Mouse (Mus musculus) lung, embryonic 14.5 days (tissue): Measurements from ENCODE around the gene Uap1l1. TPM values are rescaled to one million over a fixed set of nuclear protein-coding genes. Genes with fewer than 3 reads are reported as not detected.

ENCODE experiments used
- ATAC-seq: fragments of 200-750 bp; cut with Nextera tagmentation; 2 replicates; pipeline ENCODE4 v1.8.0; 2017; ENCODE audit warnings: mild to moderate bottlenecking, moderate TSS enrichment, moderate library complexity; ENCODE audit not compliant: insufficient read depth
- DNase-seq: peaks from one replicate; pipeline ENCODE4 v3.0.0-alpha.2; 2015
- H3K27ac ChIP-seq: fragments of 300-500 bp; sonication (generic); 2 replicates; pipeline ENCODE4 v1.5.1; 2014; ENCODE audit warnings: low read depth, mild to moderate bottlenecking, moderate library complexity
- H3K27me3 ChIP-seq: fragments of 300-500 bp; sonication (generic); 2 replicates; pipeline ENCODE4 v1.6.1; 2014; ENCODE audit warnings: low read length, control low read depth; ENCODE audit not compliant: insufficient read depth
- H3K36me3 ChIP-seq: fragments of 300-500 bp; sonication (generic); 2 replicates; pipeline ENCODE4 v1.6.1; 2014; ENCODE audit warnings: control low read depth; ENCODE audit not compliant: insufficient read depth
- H3K4me1 ChIP-seq: fragments of 300-500 bp; sonication (generic); 2 replicates; pipeline ENCODE4 v1.6.1; 2014; ENCODE audit warnings: antibody characterized with exemption, control low read depth; ENCODE audit not compliant: insufficient read depth
- H3K4me2 ChIP-seq: fragments of 300-500 bp; sonication (generic); 2 replicates; pipeline ENCODE4 v1.6.1; 2014; ENCODE audit warnings: mild to moderate bottlenecking
- H3K4me3 ChIP-seq: fragments of 300-500 bp; sonication (generic); 2 replicates; pipeline ENCODE4 v1.5.1; 2014; ENCODE audit warnings: low read depth, low read length
- H3K9ac ChIP-seq: fragments of 300-500 bp; sonication (generic); 2 replicates; pipeline ENCODE4 v1.6.1; 2014
- H3K9me3 ChIP-seq: fragments of 300-500 bp; sonication (generic); 2 replicates; pipeline ENCODE4 v1.6.1; 2016; ENCODE audit warnings: low read depth, low read length, control low read depth
- CTCF ChIP-seq: IDR thresholded peaks from 2 replicates; pipeline ENCODE4 v1.5.1; 2016; ENCODE audit warnings: antibody characterized with exemption, low read depth
- WGBS: fragments of 180-500 bp; shearing (Covaris S2); extraction: QIAGEN DNeasy Blood & Tissue Kit; methylation state at CpG from one replicate; pipeline ENCODE4 v1.1.7; 2014; 5-methylcytosine and 5-hydroxymethylcytosine counted together
- polyA plus RNA-seq: library from polyadenylated mRNA; unstranded; fragments of >200 nt; fragmentation: Nextera tagmentation; extraction: Ambion mirVana; gene quantifications from 2 replicates; pipeline ENCODE4 v1.2.1, GENCODE M21; 2014

Uap1l1 gene
- polyA plus RNA-seq, 1 experiment from 2014 or later: 20.1 TPM

DNA sequence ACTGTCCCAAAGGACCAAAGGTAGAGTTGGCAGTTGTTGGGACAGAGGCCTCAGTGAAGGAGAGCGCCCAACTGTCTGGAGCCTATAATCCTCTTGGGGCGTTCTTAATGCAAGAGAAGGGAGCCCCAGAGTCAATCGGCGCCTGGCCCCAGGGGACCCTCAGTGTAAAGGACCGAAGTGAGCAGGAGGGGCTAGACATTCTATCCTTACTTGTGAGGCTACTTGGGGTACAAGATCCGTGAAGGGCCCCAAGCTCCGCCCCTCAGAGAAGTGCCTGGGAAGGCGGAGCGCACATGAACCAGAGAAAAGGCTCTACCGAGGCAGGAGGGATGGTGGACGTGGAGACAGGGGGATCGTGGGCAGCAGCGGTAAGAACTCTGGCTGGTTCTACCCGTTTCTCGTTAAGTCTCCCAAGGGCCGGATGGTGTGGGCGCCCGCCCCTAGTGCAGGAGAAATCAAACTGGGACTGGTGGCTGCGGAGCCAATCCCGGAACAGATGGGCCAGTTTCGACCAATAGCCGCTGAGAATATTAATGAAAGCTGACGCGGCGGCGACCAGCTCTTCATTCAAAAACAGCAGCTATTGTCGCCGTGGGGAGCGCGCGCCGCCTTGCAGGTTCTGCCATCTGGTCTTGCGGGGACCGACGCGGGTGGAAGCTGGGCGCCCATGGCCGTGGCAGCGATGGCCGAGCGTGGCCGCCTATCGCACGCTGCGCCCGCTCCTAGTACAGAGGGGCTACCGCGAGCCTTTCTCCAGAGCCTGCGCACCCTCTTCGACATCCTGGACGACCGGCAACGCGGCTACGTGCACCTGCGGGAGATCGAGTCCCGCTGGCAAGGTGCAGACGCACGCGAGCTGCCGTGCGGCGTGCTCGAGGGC lies 6.5 kb upstream of the Uap1l1 start, which contains the start of gene Sapcd2:
Sapcd2 (plus strand) TSS at position 558 of the 880 bp plus-strand sequence.
- H3K4me2 ChIP-seq: peak within 1 kb of the TSS; percentile 95
- no peaks in the 10 kb centered on the region for H3K9me3 ChIP-seq
- DNase-seq (peak; percentile 95), ATAC-seq (peak; percentile 96)
- no peak for TF ChIP-seq CTCF
- H3K27ac ChIP-seq: peak within 1 kb of the TSS; percentile 87
- peaks cover 5% of the 10 kb centered on the region; the same call in 1 of the 2 replicates for H3K4me1 ChIP-seq
- peak within 1 kb of the TSS; percentile 72 for H3K9ac ChIP-seq
- peak within 1 kb of the TSS; percentile 85 for H3K4me3 ChIP-seq
- under 1% methylated on average over 61 of the region's 65 CpGs for WGBS
- no peaks in the 10 kb centered on the region for H3K27me3 ChIP-seq
- H3K36me3 ChIP-seq: peaks cover 24% of the 10 kb centered on the region

DNA sequence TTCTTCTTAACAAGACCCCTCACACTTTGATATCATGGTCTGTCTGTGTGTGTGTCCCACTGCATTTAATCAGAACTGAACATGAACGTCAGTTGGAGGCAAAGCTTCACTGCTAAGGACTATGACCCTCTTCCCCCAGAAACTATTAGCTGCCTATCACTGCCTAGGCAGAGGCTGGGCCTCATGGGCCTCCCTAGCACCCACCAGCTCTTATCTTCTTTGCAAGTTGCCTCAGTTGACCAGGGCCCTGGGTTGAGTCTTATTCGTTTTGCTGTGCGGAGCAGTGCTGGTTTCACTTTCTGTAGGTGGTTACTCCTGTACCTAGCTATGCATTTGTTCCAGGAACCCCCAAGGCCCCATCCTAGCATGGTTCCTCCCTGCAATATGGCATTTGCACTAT lies 4.5 kb upstream of the Uap1l1 start:
- no peak overlapping the region for H3K4me3 ChIP-seq
- no peaks in the 10 kb centered on the region for H3K27me3 ChIP-seq
- peaks cover 4% of the 10 kb centered on the region; the same call in 1 of the 2 replicates for H3K36me3 ChIP-seq
- DNase-seq (no peak), ATAC-seq (no peak)
- no peak for TF ChIP-seq CTCF
- H3K9me3 ChIP-seq: no peaks in the 10 kb centered on the region
- H3K27ac ChIP-seq: no peak overlapping the region
- H3K9ac ChIP-seq: no peak overlapping the region
- WGBS: 78% methylated on average over 3 of the region's 3 CpGs
- no peak overlapping the region for H3K4me2 ChIP-seq
- peaks cover 5% of the 10 kb centered on the region; the same call in 1 of the 2 replicates for H3K4me1 ChIP-seq

DNA sequence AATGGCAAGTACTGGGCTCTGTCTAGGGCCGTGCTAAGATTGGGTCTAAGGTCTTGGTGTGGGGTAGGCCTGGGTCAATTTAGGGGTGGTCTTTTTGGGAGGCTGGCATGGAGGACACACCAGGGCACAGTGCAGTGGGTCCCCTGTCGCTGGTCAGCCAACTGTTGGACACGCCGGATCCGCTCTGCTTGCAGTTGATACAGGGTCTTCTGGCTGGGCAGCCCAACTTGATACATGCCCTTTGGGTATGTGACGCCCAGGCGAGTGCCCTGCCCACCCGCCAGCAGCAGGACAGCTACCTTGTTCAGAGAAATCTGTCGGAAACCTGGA lies 756 bp downstream of the Uap1l1 start:
- peak overlapping the region; percentile 63 for H3K4me3 ChIP-seq
- peak; percentile 15 for ATAC-seq
- H3K27ac ChIP-seq: no peak overlapping the region
- no peaks in the 10 kb centered on the region for H3K36me3 ChIP-seq
- peak overlapping the region; percentile 98 for H3K4me2 ChIP-seq
- H3K9me3 ChIP-seq: no peaks in the 10 kb centered on the region
- peak overlapping the region; percentile 58 for H3K9ac ChIP-seq
- no peak for TF ChIP-seq CTCF
- 0 out of 2 replicates have a peak, but pooled peaks cover 3% of the 10 kb centered on the region for H3K27me3 ChIP-seq
- 0 out of 2 replicates have a peak, but pooled peaks cover 3% of the 10 kb centered on the region for H3K4me1 ChIP-seq
- no peak for DNase-seq
- 30% methylated on average over 9 of the region's 9 CpGs for WGBS

DNA sequence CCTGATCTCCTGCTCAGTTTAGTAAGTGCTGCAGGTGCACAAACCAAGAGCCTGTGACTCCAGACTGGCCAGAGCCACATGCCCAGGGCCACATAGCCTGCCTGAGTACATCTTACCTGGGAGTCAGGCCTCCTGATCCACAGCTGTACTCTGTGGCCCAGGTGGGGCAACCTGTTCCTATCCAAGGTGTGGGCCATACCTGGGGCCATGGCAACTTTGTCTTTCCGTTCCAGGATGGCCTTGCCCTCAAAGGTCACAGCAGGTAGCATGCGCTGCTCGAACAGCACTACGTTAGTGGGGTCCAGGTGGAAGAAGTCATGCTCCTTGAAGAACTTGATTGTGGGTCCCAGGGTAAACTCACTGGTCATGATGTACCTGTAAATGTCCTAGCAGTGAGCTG lies 1.2 kb downstream of the Uap1l1 start:
- Histone ChIP-seq H3K4me2 (peak overlapping the region; percentile 98), H3K4me1 (0 out of 2 replicates have a peak, but pooled peaks cover 3% of the 10 kb centered on the region), H3K27ac (no peak overlapping the region), H3K36me3 (no peaks in the 10 kb centered on the region), H3K27me3 (0 out of 2 replicates have a peak, but pooled peaks cover 3% of the 10 kb centered on the region), H3K4me3 (peak overlapping the region; percentile 63; the same call in 1 of the 2 replicates), H3K9ac (no peak overlapping the region), H3K9me3 (no peaks in the 10 kb centered on the region)
- DNase-seq: no peak
- ATAC-seq: no peak
- TF ChIP-seq CTCF: no peak
- 91% methylated on average over 4 of the region's 4 CpGs for WGBS

DNA sequence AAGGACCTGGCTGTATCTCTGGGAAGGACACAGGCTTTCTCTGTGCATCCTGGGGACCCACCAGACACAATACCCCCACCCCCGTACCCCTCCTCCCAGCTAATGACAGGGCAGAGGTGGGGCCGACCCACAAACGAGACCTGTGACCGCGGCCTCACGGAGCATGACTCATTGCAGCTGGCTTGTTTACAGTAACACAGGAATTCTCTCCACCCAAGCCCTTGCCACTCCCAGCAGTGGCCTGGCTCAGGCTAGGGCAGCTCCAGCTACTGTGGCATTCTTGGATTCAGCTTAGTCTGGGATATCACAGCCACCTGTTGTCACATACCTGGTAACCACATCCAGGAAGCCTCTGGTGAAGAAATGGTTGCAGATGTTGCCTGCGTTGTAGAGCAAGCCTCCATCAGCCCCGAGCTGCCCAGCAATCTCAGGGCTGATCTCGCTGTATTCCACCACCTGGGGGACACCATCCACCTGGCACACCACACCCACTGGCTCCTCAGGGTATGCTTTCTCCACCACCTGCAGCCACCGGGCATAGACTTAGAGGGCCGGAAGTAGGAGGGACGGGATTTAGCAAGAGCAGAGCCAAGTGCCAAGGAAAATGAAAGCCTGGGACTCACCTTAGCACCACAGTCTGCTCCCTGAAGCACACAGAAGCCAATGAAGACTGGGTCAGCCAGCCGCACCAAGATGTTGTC lies 1.9 kb downstream of the Uap1l1 start:
- TF ChIP-seq CTCF: no peak
- no peak for ATAC-seq
- no peak overlapping the region for H3K27ac ChIP-seq

DNA sequence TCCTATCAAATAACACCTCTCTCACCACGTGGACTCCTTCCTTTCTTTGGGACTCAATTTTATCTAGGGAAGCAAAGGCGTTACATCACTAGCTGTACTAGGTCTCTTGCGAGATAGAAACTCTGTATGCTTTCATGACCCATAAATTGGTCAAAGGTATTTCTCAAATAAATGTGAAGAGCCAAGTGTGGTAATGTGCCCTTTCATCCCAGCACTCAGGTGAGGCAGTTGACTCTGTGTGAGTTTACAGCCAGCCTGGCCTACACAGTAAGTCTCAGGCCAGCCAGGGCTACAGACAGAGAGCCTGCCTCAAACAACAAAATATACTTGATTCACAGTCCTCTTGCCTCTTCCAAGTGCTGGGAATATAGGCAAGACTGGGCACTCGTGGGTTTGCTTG lies 5.6 kb downstream of the Uap1l1 start:
- H3K36me3 ChIP-seq: no peaks in the 10 kb centered on the region
- no peak for TF ChIP-seq CTCF
- WGBS: 70% methylated on average over 4 of the region's 4 CpGs
- no peak overlapping the region for H3K27ac ChIP-seq
- DNase-seq: no peak
- peaks cover 6% of the 10 kb centered on the region; the same call in 1 of the 2 replicates for H3K4me1 ChIP-seq
- no peaks in the 10 kb centered on the region for H3K9me3 ChIP-seq
- ATAC-seq: no peak
- 0 out of 2 replicates have a peak, but pooled peaks cover 3% of the 10 kb centered on the region for H3K27me3 ChIP-seq
- H3K9ac ChIP-seq: no peak overlapping the region
- H3K4me2 ChIP-seq: no peak overlapping the region
- no peak overlapping the region for H3K4me3 ChIP-seq

More for the DNA sequence above, 1.9 kb downstream of the Uap1l1 start:
- Histone ChIP-seq H3K9me3 (no peaks in the 10 kb centered on the region), H3K4me2 (no peak overlapping the region), H3K36me3 (no peaks in the 10 kb centered on the region), H3K4me1 (0 out of 2 replicates have a peak, but pooled peaks cover 3% of the 10 kb centered on the region), H3K4me3 (no peak overlapping the region), H3K27me3 (0 out of 2 replicates have a peak, but pooled peaks cover 3% of the 10 kb centered on the region), H3K9ac (no peak overlapping the region)
- DNase-seq: peak; percentile 13
- WGBS: 47% methylated on average over 13 of the region's 13 CpGs
